Mouse (Mus musculus): ENCODE data around the gene Ankmy1. TPM values are rescaled to one million over a fixed set of nuclear protein-coding genes. Genes with fewer than 3 reads are reported as not detected.

Gene Ankmy1
- polyA plus RNA-seq, 1 experiment = not detected

DNA sequence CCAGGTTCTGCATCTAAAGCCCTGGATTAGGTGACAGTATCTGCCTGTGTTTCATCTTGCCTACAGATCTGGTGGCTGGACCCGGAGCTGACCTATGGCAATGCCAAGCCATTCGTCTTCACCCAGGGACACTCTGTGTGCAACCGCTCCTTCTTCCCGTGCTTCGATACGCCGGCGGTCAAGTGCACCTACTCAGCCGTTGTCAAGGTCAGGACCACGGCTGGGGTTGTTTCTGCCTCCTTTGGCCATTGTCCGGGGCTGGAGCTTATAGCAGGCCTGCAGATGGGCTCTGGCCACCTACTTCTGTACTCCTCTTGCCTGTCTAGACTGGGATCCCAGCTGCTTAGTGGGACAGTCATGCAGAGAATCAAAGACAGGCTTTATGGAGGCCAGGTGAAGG lies 12.3 kb upstream of the Ankmy1 start:
- Histone ChIP-seq H3K4me3 (ENCODE audit: insufficient read depth, low read length) (no peak overlapping the region), H3K27ac (ENCODE audit: insufficient read depth, low read depth, low read length) (no peak overlapping the region), H3K4me1 (ENCODE audit: control insufficient read depth, insufficient read depth, low read length) (peaks cover 3% of the 10 kb centered on the region)
- no peak for TF ChIP-seq POLR2A (IDR thresholded peaks at IDR 0.05; ENCODE audit: borderline replicate concordance, low read depth, low read length)
- no peak for TF ChIP-seq CTCF (IDR thresholded peaks at IDR 0.05; ENCODE audit: low read depth, low read length)

DNA sequence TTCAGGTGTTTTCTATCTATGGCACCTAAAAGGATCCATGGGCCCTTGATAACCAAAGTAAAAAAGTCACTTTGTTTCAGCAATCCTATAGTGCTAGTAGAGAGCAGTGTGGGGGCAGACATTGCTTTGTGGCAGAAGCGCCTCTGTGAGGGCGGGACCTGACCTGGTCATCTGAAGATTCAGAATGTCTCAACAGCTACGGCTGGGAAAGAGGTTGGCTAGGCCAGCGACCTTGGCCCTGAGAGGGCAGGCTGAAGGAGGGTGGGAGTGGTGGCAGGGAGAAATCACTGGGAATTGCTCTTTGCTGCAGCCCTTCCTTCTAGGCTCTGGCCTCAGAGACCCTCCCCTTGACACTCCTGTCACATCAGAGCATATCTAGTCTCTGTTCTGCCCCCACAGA lies 11.5 kb upstream of the Ankmy1 start:
- H3K4me1 ChIP-seq (ENCODE audit: control insufficient read depth, insufficient read depth, low read length) = peaks cover 8% of the 10 kb centered on the region
- no peak overlapping the region for H3K4me3 ChIP-seq (ENCODE audit: insufficient read depth, low read length)
- H3K27ac ChIP-seq (ENCODE audit: insufficient read depth, low read depth, low read length) = no peak overlapping the region
- TF ChIP-seq CTCF (IDR thresholded peaks at IDR 0.05; ENCODE audit: low read depth, low read length) (no peak), POLR2A (IDR thresholded peaks at IDR 0.05; ENCODE audit: borderline replicate concordance, low read depth, low read length) (no peak)

GRCm38 (mm10) chr1:92912286-92912685 lies 9.6 kb upstream of the Ankmy1 start:
- TF ChIP-seq CTCF (IDR thresholded peaks at IDR 0.05; ENCODE audit: low read depth, low read length) (no peak), POLR2A (IDR thresholded peaks at IDR 0.05; ENCODE audit: borderline replicate concordance, low read depth, low read length) (no peak)
- peaks cover 14% of the 10 kb centered on the region for H3K4me1 ChIP-seq (ENCODE audit: control insufficient read depth, insufficient read depth, low read length)
- H3K4me3 ChIP-seq (ENCODE audit: insufficient read depth, low read length) = peak overlapping the region; percentile 93
- H3K27ac ChIP-seq (ENCODE audit: insufficient read depth, low read depth, low read length) = no peak overlapping the region

- TF ChIP-seq POLR2A (IDR thresholded peaks at IDR 0.05; ENCODE audit: borderline replicate concordance, low read depth, low read length) (no peak), CTCF (IDR thresholded peaks at IDR 0.05; ENCODE audit: low read depth, low read length) (no peak)
- H3K27ac ChIP-seq (ENCODE audit: insufficient read depth, low read depth, low read length) = no peak overlapping the region
- peaks cover 14% of the 10 kb centered on the region for H3K4me1 ChIP-seq (ENCODE audit: control insufficient read depth, insufficient read depth, low read length)
These were observed 9.0 kb upstream of the Ankmy1 start for GRCm38 (mm10) chr1:92911721-92912138.

GRCm38 (mm10) chr1:92910925-92911720 lies 8.4 kb upstream of the Ankmy1 start:
- H3K4me1 ChIP-seq (ENCODE audit: control insufficient read depth, insufficient read depth, low read length) = peaks cover 17% of the 10 kb centered on the region
- H3K4me3 ChIP-seq (ENCODE audit: insufficient read depth, low read length) = peak overlapping the region; percentile 93
- TF ChIP-seq POLR2A (IDR thresholded peaks at IDR 0.05; ENCODE audit: borderline replicate concordance, low read depth, low read length) (no peak), CTCF (IDR thresholded peaks at IDR 0.05; ENCODE audit: low read depth, low read length) (no peak)
- H3K27ac ChIP-seq (ENCODE audit: insufficient read depth, low read depth, low read length) = peak overlapping the region; percentile 25

More at GRCm38 (mm10) chr1:92911721-92912138, 9.0 kb upstream of the Ankmy1 start:
- H3K4me3 ChIP-seq (ENCODE audit: insufficient read depth, low read length) = peak overlapping the region; percentile 93

GRCm38 (mm10) chr1:92910239-92910885 lies 7.7 kb upstream of the Ankmy1 start, which contains the start of gene Rnpepl1:
Gene Rnpepl1 (plus strand): TSS chr1:92910783.
- peak within 1 kb of the TSS; percentile 25 for H3K27ac ChIP-seq (ENCODE audit: insufficient read depth, low read depth, low read length)

DNA sequence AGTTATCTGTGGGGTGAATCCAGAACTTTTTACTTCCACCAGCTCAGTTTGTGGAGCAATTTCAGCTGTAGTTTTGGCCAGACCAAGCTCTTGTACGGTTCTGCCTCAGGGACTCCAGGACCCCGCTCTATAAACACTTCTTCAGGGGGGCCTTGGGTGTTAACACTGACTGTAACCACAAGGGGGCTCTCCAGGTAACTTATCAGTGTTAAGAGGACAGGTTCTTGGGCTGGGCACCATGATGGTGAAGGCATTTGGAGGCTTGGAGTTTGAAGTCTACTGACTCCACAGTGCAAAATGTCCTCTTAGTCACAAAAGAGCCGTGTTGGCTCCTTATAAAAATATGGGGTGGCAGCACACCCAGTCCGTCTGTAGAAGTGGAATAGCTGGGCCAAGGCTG lies 6.4 kb upstream of the Ankmy1 start:
- H3K4me1 ChIP-seq (ENCODE audit: control insufficient read depth, insufficient read depth, low read length) = peaks cover 22% of the 10 kb centered on the region
- H3K27ac ChIP-seq (ENCODE audit: insufficient read depth, low read depth, low read length) = no peak overlapping the region
- no peak overlapping the region for H3K4me3 ChIP-seq (ENCODE audit: insufficient read depth, low read length)
- TF ChIP-seq CTCF (IDR thresholded peaks at IDR 0.05; ENCODE audit: low read depth, low read length) = peak; percentile 21; the same call in 1 of the 2 replicates
- TF ChIP-seq POLR2A (IDR thresholded peaks at IDR 0.05; ENCODE audit: borderline replicate concordance, low read depth, low read length) = no peak

More at GRCm38 (mm10) chr1:92910239-92910885, 7.7 kb upstream of the Ankmy1 start, which contains the start of gene Rnpepl1:
- TF ChIP-seq POLR2A (IDR thresholded peaks at IDR 0.05; ENCODE audit: borderline replicate concordance, low read depth, low read length) (no peak), CTCF (IDR thresholded peaks at IDR 0.05; ENCODE audit: low read depth, low read length) (no peak)
- Histone ChIP-seq H3K4me3 (ENCODE audit: insufficient read depth, low read length) (peak within 1 kb of the TSS; percentile 93), H3K4me1 (ENCODE audit: control insufficient read depth, insufficient read depth, low read length) (peaks cover 19% of the 10 kb centered on the region)

DNA sequence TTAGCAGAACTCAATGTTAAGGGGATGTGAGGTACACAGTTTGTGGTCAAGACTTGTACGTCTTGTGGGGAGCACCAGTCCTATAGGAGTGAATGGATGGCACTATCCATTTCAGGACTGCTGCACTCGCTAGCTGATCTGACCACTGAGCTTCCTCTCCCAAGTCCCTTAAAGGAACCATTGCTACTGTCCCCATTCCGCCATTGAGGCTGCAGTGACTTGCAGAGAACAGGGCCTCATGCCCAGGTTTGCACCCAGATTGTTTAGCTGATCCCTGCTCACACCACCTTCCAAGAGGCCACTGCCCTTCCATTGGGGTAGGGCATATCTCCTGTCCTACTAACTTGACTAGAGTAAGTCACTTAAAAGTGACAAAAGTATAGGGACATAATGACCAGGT lies 6.0 kb upstream of the Ankmy1 start:
- TF ChIP-seq CTCF (IDR thresholded peaks at IDR 0.05; ENCODE audit: low read depth, low read length) (no peak), POLR2A (IDR thresholded peaks at IDR 0.05; ENCODE audit: borderline replicate concordance, low read depth, low read length) (no peak)
- peaks cover 24% of the 10 kb centered on the region for H3K4me1 ChIP-seq (ENCODE audit: control insufficient read depth, insufficient read depth, low read length)
- no peak overlapping the region for H3K27ac ChIP-seq (ENCODE audit: insufficient read depth, low read depth, low read length)
- no peak overlapping the region for H3K4me3 ChIP-seq (ENCODE audit: insufficient read depth, low read length)

DNA sequence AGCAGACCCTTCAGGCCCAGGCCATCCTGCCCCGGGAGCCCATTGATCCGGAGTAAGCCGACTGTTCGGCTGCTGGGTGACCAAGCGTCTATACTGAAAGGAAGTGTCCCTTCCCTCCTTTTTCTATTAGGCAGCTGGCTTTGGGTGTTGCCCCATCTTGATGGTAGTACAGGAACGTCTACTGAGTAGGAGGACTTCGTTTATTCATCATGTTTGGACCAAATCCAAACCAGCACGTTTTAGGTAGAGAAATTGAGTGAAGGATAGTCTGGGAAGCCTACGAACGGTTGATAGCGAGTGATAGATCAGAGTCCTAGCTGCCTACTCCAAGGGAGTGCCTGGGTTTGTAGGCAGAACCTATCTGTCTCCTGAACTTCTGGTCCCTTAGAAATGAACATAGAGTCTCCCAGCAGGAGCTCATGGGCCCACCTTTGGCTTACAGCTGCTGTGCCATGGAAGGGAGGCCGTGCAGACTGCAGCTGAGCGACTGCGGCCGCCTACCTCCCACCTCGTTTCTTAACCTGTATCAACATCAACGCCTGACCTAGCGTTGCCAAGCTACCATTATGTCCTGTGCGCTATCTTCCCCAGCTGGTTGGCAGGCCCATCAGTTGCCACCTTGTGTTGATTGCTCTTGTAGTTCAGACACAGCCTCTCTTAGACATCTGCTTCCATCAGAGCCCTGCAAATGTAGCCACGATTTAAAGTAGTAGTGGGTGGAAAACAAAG lies 5.1 kb upstream of the Ankmy1 start:
- TF ChIP-seq CTCF (IDR thresholded peaks at IDR 0.05; ENCODE audit: low read depth, low read length) (no peak), POLR2A (IDR thresholded peaks at IDR 0.05; ENCODE audit: borderline replicate concordance, low read depth, low read length) (no peak)
- Histone ChIP-seq H3K27ac (ENCODE audit: insufficient read depth, low read depth, low read length) (peak overlapping the region; percentile 23; the same call in 1 of the 2 replicates), H3K4me3 (ENCODE audit: insufficient read depth, low read length) (peak overlapping the region; percentile 71), H3K4me1 (ENCODE audit: control insufficient read depth, insufficient read depth, low read length) (peaks cover 26% of the 10 kb centered on the region)
